Mouse (Mus musculus) cerebellum, adult 11-12 months (tissue): ENCODE data around the gene Tfap2e.
A peak's percentile ranks its signal among the peaks of the same experiment; 100 is the strongest.

Experiments
- DNase-seq: peaks from one replicate; pipeline ENCODE4 v3.0.0; 2022

Gene Tfap2e

GRCm38 (mm10) chr4:126736001-126736414 lies at the start of gene Tfap2e:
Tfap2e (minus strand) TSS chr4:126736240.
- DNase-seq: no peak

- peak; percentile 31 for DNase-seq
Observed at GRCm38 (mm10) chr4:126782996-126783395, 47.0 kb upstream of the Tfap2e start.

GRCm38 (mm10) chr4:126782512-126782911 lies 46.5 kb upstream of the Tfap2e start:
- DNase-seq: no peak

GRCm38 (mm10) chr4:126781871-126782270 lies 45.8 kb upstream of the Tfap2e start:
- DNase-seq: no peak

GRCm38 (mm10) chr4:126779826-126780775 lies 44.1 kb upstream of the Tfap2e start:
- no peak for DNase-seq

GRCm38 (mm10) chr4:126779148-126779581 lies 43.1 kb upstream of the Tfap2e start:
- no peak for DNase-seq

- no peak for DNase-seq
Observed at GRCm38 (mm10) chr4:126775182-126775581, 39.1 kb upstream of the Tfap2e start.

GRCm38 (mm10) chr4:126773871-126774270 lies 37.8 kb upstream of the Tfap2e start:
- DNase-seq: no peak

GRCm38 (mm10) chr4:126770831-126771230 lies 34.8 kb upstream of the Tfap2e start:
- no peak for DNase-seq

GRCm38 (mm10) chr4:126769800-126770563 lies 33.9 kb upstream of the Tfap2e start:
- DNase-seq: no peak

GRCm38 (mm10) chr4:126763483-126763882 lies 27.4 kb upstream of the Tfap2e start:
- DNase-seq: no peak

- DNase-seq: no peak
Observed at GRCm38 (mm10) chr4:126762586-126763359, 26.7 kb upstream of the Tfap2e start.

- DNase-seq: no peak
Observed at GRCm38 (mm10) chr4:126759435-126759834, 23.4 kb upstream of the Tfap2e start.

GRCm38 (mm10) chr4:126758299-126758698 lies 22.3 kb upstream of the Tfap2e start:
- peak; percentile 41 for DNase-seq

- peak; percentile 90 for DNase-seq
Observed at GRCm38 (mm10) chr4:126756766-126757165, 20.7 kb upstream of the Tfap2e start.

- no peak for DNase-seq
Observed at GRCm38 (mm10) chr4:126754736-126755374, 18.8 kb upstream of the Tfap2e start.

GRCm38 (mm10) chr4:126754231-126754611 lies 18.2 kb upstream of the Tfap2e start:
- no peak for DNase-seq

GRCm38 (mm10) chr4:126753268-126754230 lies 17.5 kb upstream of the Tfap2e start, which contains the start of the genes Ncdn and AU040320:
Ncdn (minus strand) TSS chr4:126753438.
AU040320 (plus strand) TSS chr4:126753544.
- peak; percentile 98 for DNase-seq

GRCm38 (mm10) chr4:126752608-126753141 lies 16.6 kb upstream of the Tfap2e start:
- DNase-seq: peak; percentile 78

GRCm38 (mm10) chr4:126752024-126752607 lies 16.1 kb upstream of the Tfap2e start:
- DNase-seq: peak; percentile 82
